ENCODE assay signal across 8 mouse cellular contexts in genomic region chr10:71284511-71285125, GRCm38 (mm10). TPM values are rescaled to one million over a fixed set of nuclear protein-coding genes. Genes with fewer than 3 reads are reported as not detected.
DNase-seq lines count a peak whose midpoint lies in the region; ATAC-seq and TF ChIP-seq lines count a peak whose summit lies in the region.

No protein-coding gene starts in this region.

- H3K4me2 ChIP-seq in embryonic facial prominence, embryonic 14.5 days (ENCODE audit: low read depth, low read length): peak overlapping the region; percentile 78
- peak overlapping the region; percentile 68 for H3K4me2 ChIP-seq in heart, embryonic 16.5 days (ENCODE audit: low read depth, low read length)
- H3K4me2 ChIP-seq in liver, embryonic 11.5 days: peak overlapping the region; percentile 87
- peak overlapping the region; percentile 67 for H3K4me2 ChIP-seq in neural tube, embryonic 15.5 days

- H3K27me3 ChIP-seq in MEL (ENCODE audit: control insufficient read depth in 1 of 2, insufficient read depth in 2 of 2, low read length in 2 of 2): no peaks in the 10 kb centered on the region
- no peaks in the 10 kb centered on the region for H3K27me3 ChIP-seq in embryonic facial prominence, embryonic 14.5 days (replicated peaks; ENCODE audit: control insufficient read depth, insufficient read depth, low read length)
- H3K27me3 ChIP-seq in heart, embryonic 16.5 days (ENCODE audit: control insufficient read depth, insufficient read depth, low read length): no peaks in the 10 kb centered on the region
- H3K27me3 ChIP-seq in liver, embryonic 11.5 days (replicated peaks; ENCODE audit: control insufficient read depth, insufficient read depth, low read length): 0 out of 2 replicates have a peak, but pooled peaks cover 4% of the 10 kb centered on the region
- H3K27me3 ChIP-seq in neural tube, embryonic 15.5 days (replicated peaks): no peaks in the 10 kb centered on the region

- H3K79me2 ChIP-seq in MEL (ENCODE audit: control insufficient read depth, insufficient read depth, low read length, poor library complexity): peaks cover 8% of the 10 kb centered on the region

- intact Hi-C loops in left cerebral cortex, postnatal 4 days (cut with DNase I): no loop called here

- peak overlapping the region; percentile 97 to 99 for H3K4me3 ChIP-seq in MEL (ENCODE audit: control insufficient read depth in 1 of 2, insufficient read depth in 1 of 2, low read depth in 2 of 2, low read length in 2 of 2)
- H3K4me3 ChIP-seq in embryonic facial prominence, embryonic 14.5 days (ENCODE audit: low read depth, low read length): peak overlapping the region; percentile 96
- H3K4me3 ChIP-seq in heart, embryonic 16.5 days (ENCODE audit: low read length): peak overlapping the region; percentile 97
- peak overlapping the region; percentile 88 for H3K4me3 ChIP-seq in liver, embryonic 11.5 days (ENCODE audit: low read depth, low read length)
- H3K4me3 ChIP-seq in neural tube, embryonic 15.5 days (replicated peaks): peak overlapping the region; percentile 84

- peak; percentile 48 for DNase-seq in left cerebral cortex, postnatal 4 days
- no peak for DNase-seq in left cerebral cortex, adult 8-10 months (ENCODE audit: low spot score in 2 of 2)
- peak; percentile 50 for DNase-seq in MEL (ENCODE audit: low read depth, low spot score)
- DNase-seq in embryonic facial prominence, embryonic 14.5 days (ENCODE audit: low spot score): peak; percentile 56
- DNase-seq in liver, embryonic 11.5 days (ENCODE audit: low spot score): no peak
- DNase-seq in layer of hippocampus, postnatal 10 days (ENCODE audit: low spot score in 2 of 2): no peak

- peak; percentile 70 for ATAC-seq in embryonic facial prominence, embryonic 14.5 days (ENCODE audit: low read depth)
- peak; percentile 71 for ATAC-seq in heart, embryonic 16.5 days (replicated peaks; ENCODE audit: extremely low read depth, insufficient read depth, low FRiP score)
- ATAC-seq in liver, embryonic 11.5 days (replicated peaks; ENCODE audit: low FRiP score): peak; percentile 67
- ATAC-seq in neural tube, embryonic 15.5 days (ENCODE audit: low FRiP score): peak; percentile 84

- no peak for TF ChIP-seq POLR2A in MEL (IDR thresholded peaks at IDR 0.05; ENCODE audit: control insufficient read depth in 1 of 2, insufficient read depth in 1 of 2, low read depth in 1 of 2, low read length in 2 of 2, poor library complexity in 1 of 2)

- TF ChIP-seq EP300 in MEL (IDR thresholded peaks at IDR 0.05; ENCODE audit: low read depth in 1 of 2, low read length in 2 of 2): no peak

- H3K9ac ChIP-seq in MEL (ENCODE audit: control insufficient read depth, low read depth, low read length, poor library complexity, severe bottlenecking): peak overlapping the region; percentile 87
- H3K9ac ChIP-seq in embryonic facial prominence, embryonic 14.5 days (ENCODE audit: low read depth, low read length): peak overlapping the region; percentile 94
- peak overlapping the region; percentile 97 for H3K9ac ChIP-seq in heart, embryonic 16.5 days (ENCODE audit: low read length)
- H3K9ac ChIP-seq in liver, embryonic 11.5 days (ENCODE audit: low read depth, low read length): peak overlapping the region; percentile 75
- peak overlapping the region; percentile 92 for H3K9ac ChIP-seq in neural tube, embryonic 15.5 days (replicated peaks)

- no peaks in the 10 kb centered on the region for H3K36me3 ChIP-seq in MEL (ENCODE audit: control insufficient read depth in 1 of 2, insufficient read depth in 2 of 2, low read length in 2 of 2)
- H3K36me3 ChIP-seq in embryonic facial prominence, embryonic 14.5 days (ENCODE audit: control insufficient read depth, insufficient read depth, low read length): no peaks in the 10 kb centered on the region
- no peaks in the 10 kb centered on the region for H3K36me3 ChIP-seq in heart, embryonic 16.5 days (ENCODE audit: control insufficient read depth, insufficient read depth)
- H3K36me3 ChIP-seq in liver, embryonic 11.5 days (ENCODE audit: control insufficient read depth, insufficient read depth, low read length): no peaks in the 10 kb centered on the region
- no peaks in the 10 kb centered on the region for H3K36me3 ChIP-seq in neural tube, embryonic 15.5 days

- TF ChIP-seq CTCF in MEL (IDR thresholded peaks at IDR 0.05 in 2 of 3, conservative IDR thresholded peaks at IDR 0.05 in 1 of 3; ENCODE audit: control insufficient read depth in 1 of 3, insufficient read depth in 1 of 3, low read depth in 2 of 3, low read length in 3 of 3, poor library complexity in 1 of 3, severe bottlenecking in 1 of 3): no peak

- H3K27ac ChIP-seq in MEL (ENCODE audit: control insufficient read depth, low read depth, low read length): no peak overlapping the region
- peak overlapping the region; percentile 67 for H3K27ac ChIP-seq in embryonic facial prominence, embryonic 14.5 days (replicated peaks; ENCODE audit: low read depth, low read length)
- peak overlapping the region; percentile 81 for H3K27ac ChIP-seq in heart, embryonic 16.5 days (ENCODE audit: low read length)
- H3K27ac ChIP-seq in liver, embryonic 11.5 days (ENCODE audit: low read depth, low read length): peak overlapping the region; percentile 43; the same call in 1 of the 2 replicates
- peak overlapping the region; percentile 89 for H3K27ac ChIP-seq in neural tube, embryonic 15.5 days (replicated peaks)

- peaks cover 3 to 14% of the 10 kb centered on the region in 2 experiments; a peak in 3 of 4 replicates for H3K4me1 ChIP-seq in MEL (ENCODE audit: control insufficient read depth in 1 of 2, insufficient read depth in 2 of 2, low read length in 2 of 2)
- H3K4me1 ChIP-seq in embryonic facial prominence, embryonic 14.5 days (ENCODE audit: control insufficient read depth, insufficient read depth, low read length): peaks cover 17% of the 10 kb centered on the region; the same call in 1 of the 2 replicates
- peaks cover 16% of the 10 kb centered on the region for H3K4me1 ChIP-seq in heart, embryonic 16.5 days (ENCODE audit: control insufficient read depth, insufficient read depth, low read length)
- 0 out of 2 replicates have a peak, but pooled peaks cover 6% of the 10 kb centered on the region for H3K4me1 ChIP-seq in liver, embryonic 11.5 days (replicated peaks; ENCODE audit: control insufficient read depth, insufficient read depth, low read length)
- H3K4me1 ChIP-seq in neural tube, embryonic 15.5 days: peaks cover 36% of the 10 kb centered on the region

- H3K9me3 ChIP-seq in MEL (replicated peaks; ENCODE audit: insufficient read depth, low read length): no peaks in the 10 kb centered on the region
- no peaks in the 10 kb centered on the region for H3K9me3 ChIP-seq in embryonic facial prominence, embryonic 14.5 days (ENCODE audit: control insufficient read depth, low read length)
- H3K9me3 ChIP-seq in heart, embryonic 16.5 days (replicated peaks; ENCODE audit: control insufficient read depth, low read length): no peaks in the 10 kb centered on the region
- H3K9me3 ChIP-seq in liver, embryonic 11.5 days (ENCODE audit: control insufficient read depth, low read length): no peaks in the 10 kb centered on the region
- no peaks in the 10 kb centered on the region for H3K9me3 ChIP-seq in neural tube, embryonic 15.5 days (replicated peaks)

- no peak for TF ChIP-seq RAD21 in MEL (IDR thresholded peaks at IDR 0.05; ENCODE audit: low read depth, low read length)

- WGBS in embryonic facial prominence, embryonic 14.5 days: 1% methylated on average over 23 of the region's 41 CpGs
- WGBS in heart, embryonic 16.5 days: under 1% methylated on average over 41 of the region's 41 CpGs
- under 1% methylated on average over 40 of the region's 41 CpGs for WGBS in liver, embryonic 11.5 days
- WGBS in neural tube, embryonic 15.5 days: under 1% methylated on average over 39 of the region's 41 CpGs

TF ChIP-seq in MEL, 35 proteins besides CTCF, POLR2A, EP300 and RAD21:
- no peak for TF ChIP-seq E2F4 (IDR thresholded peaks at IDR 0.05; ENCODE audit: borderline replicate concordance, low read depth, low read length)
- 0 out of 2 replicates have a peak, but pooled peaks have one; percentile 42 for TF ChIP-seq SIN3A (IDR thresholded peaks at IDR 0.05; ENCODE audit: low read length)

RNA-seq across cellular contexts. Expression of gene Ube2d1, which starts 0.4 kb away (rescaled TPM):
- 100 to 1,000 TPM; 126 to 141 TPM for total RNA-seq in left cerebral cortex, postnatal 4 days (2021)
- total RNA-seq in left cerebral cortex, adult 8-10 months (2022): 10 to 100 TPM; 44.2 to 53.7 (median 48.5) TPM
- 2.4 and 2.9 TPM in 2 replicates for total RNA-seq in MEL (2012; rRNA removed)
- polyA plus RNA-seq in MEL (2012; ENCODE audit: insufficient read depth in 1 of 2, insufficient read length in 2 of 2, low read depth in 1 of 2, low replicate concordance in 2 of 2, missing spikeins in 1 of 2): 10 to 100 TPM in 1 of 2 experiments, not detected in 1; 16.5 TPM
- 72.8 and 80.1 TPM in 2 replicates for polyA plus RNA-seq in embryonic facial prominence, embryonic 14.5 days (2014; fragmentation: Nextera tagmentation; extraction: Ambion mirVana)
- 49.2 and 63.7 TPM in 2 replicates for polyA plus RNA-seq in heart, embryonic 16.5 days (2015; fragmentation: Nextera tagmentation; extraction: Ambion mirVana)
- polyA plus RNA-seq in liver, embryonic 11.5 days (2014; fragmentation: Nextera tagmentation; extraction: Ambion mirVana): 34.7 and 41.6 TPM in 2 replicates
- polyA plus RNA-seq in neural tube, embryonic 15.5 days (2015; fragmentation: Nextera tagmentation; extraction: Ambion mirVana): 135 and 151 TPM in 2 replicates
- total RNA-seq in layer of hippocampus, postnatal 10 days (2021): 10 to 100 TPM; 70.3 to 79.7 TPM

RNA-seq across cellular contexts. Expression of gene Tfam, which starts 46.5 kb away (rescaled TPM):
- 10 to 100 TPM; 43.4 to 45.3 TPM for total RNA-seq in left cerebral cortex, postnatal 4 days (2021)
- total RNA-seq in left cerebral cortex, adult 8-10 months (2022): 10 to 100 TPM; 33.2 to 49.2 (median 37.5) TPM
- 73.7 and 76.4 TPM in 2 replicates for total RNA-seq in MEL (2012; rRNA removed)
- polyA plus RNA-seq in MEL (2012; ENCODE audit: insufficient read depth in 1 of 2, insufficient read length in 2 of 2, low read depth in 1 of 2, low replicate concordance in 2 of 2, missing spikeins in 1 of 2): 10 to 100 TPM; 55.9 to 97.8 TPM
- 56.5 and 64.1 TPM in 2 replicates for polyA plus RNA-seq in embryonic facial prominence, embryonic 14.5 days (2014; fragmentation: Nextera tagmentation; extraction: Ambion mirVana)
- polyA plus RNA-seq in heart, embryonic 16.5 days (2015; fragmentation: Nextera tagmentation; extraction: Ambion mirVana): 65.7 and 72.0 TPM in 2 replicates
- 104 and 105 TPM in 2 replicates for polyA plus RNA-seq in liver, embryonic 11.5 days (2014; fragmentation: Nextera tagmentation; extraction: Ambion mirVana)
- 47.8 and 60.8 TPM in 2 replicates for polyA plus RNA-seq in neural tube, embryonic 15.5 days (2015; fragmentation: Nextera tagmentation; extraction: Ambion mirVana)
- 10 to 100 TPM; 40.7 to 47.3 TPM for total RNA-seq in layer of hippocampus, postnatal 10 days (2021)

Comparison
In these comparisons a context has a peak if more than half of its experiments do, and no peak if none do; other contexts are left out.
1. DNase-seq: peak in left cerebral cortex, postnatal 4 days (single experiment), MEL (single experiment) and embryonic facial prominence, embryonic 14.5 days (single experiment); none in left cerebral cortex, adult 8-10 months (0 of 2), liver, embryonic 11.5 days (single experiment) and layer of hippocampus, postnatal 10 days (0 of 2).
2. Peak in every context shown above with its lines, with median percentiles within 50 percentile points of each other: H3K4me3 ChIP-seq, H3K9ac ChIP-seq, ATAC-seq and H3K4me2 ChIP-seq.